Mouse (Mus musculus) liver, embryonic 11.5 days (tissue): Measurements from ENCODE around the gene Gm49486. TPM values are rescaled to one million over a fixed set of nuclear protein-coding genes. Genes with fewer than 3 reads are reported as not detected.

Experiments
- ATAC-seq: fragments of 200-750 bp; cut with Nextera tagmentation; replicated peaks from 2 replicates; pipeline ENCODE4 v1.8.0; 2017; ENCODE audit warnings: moderate number of reproducible peaks, mild to moderate bottlenecking, moderate TSS enrichment, moderate library complexity; ENCODE audit not compliant: low FRiP score
- DNase-seq: peaks from one replicate; pipeline ENCODE4 v3.0.0-alpha.2; 2017; ENCODE audit warnings: low spot score
- H3K27ac ChIP-seq: fragments of 300-500 bp; sonication (generic); 2 replicates; pipeline ENCODE4 v1.5.1; 2014; ENCODE audit warnings: mild to moderate bottlenecking, low read depth, low read length, control low read depth
- H3K27me3 ChIP-seq: fragments of 300-500 bp; sonication (generic); replicated peaks from 2 replicates; pipeline ENCODE4 v1.6.1; 2014; ENCODE audit warnings: low read length, mixed read lengths; ENCODE audit not compliant: control insufficient read depth, insufficient read depth
- H3K36me3 ChIP-seq: fragments of 300-500 bp; sonication (generic); 2 replicates; pipeline ENCODE4 v1.6.1; 2014; ENCODE audit warnings: mild to moderate bottlenecking, low read length, moderate library complexity, mixed read lengths; ENCODE audit not compliant: control insufficient read depth, insufficient read depth
- H3K4me1 ChIP-seq: fragments of 300-500 bp; sonication (generic); replicated peaks from 2 replicates; pipeline ENCODE4 v1.6.1; 2014; ENCODE audit warnings: low read length, mixed read lengths; ENCODE audit not compliant: control insufficient read depth, insufficient read depth
- H3K4me2 ChIP-seq: fragments of 300-500 bp; sonication (generic); 2 replicates; pipeline ENCODE4 v1.6.1; 2014; ENCODE audit warnings: mild to moderate bottlenecking, control low read depth, moderate library complexity
- H3K4me3 ChIP-seq: fragments of 300-500 bp; sonication (generic); 2 replicates; pipeline ENCODE4 v1.5.1; 2014; ENCODE audit warnings: low read depth, low read length, control low read depth
- H3K9ac ChIP-seq: fragments of 300-500 bp; sonication (generic); 2 replicates; pipeline ENCODE4 v1.6.1; 2014; ENCODE audit warnings: low read depth, low read length, control low read depth
- H3K9me3 ChIP-seq: fragments of 300-500 bp; sonication (generic); 2 replicates; pipeline ENCODE4 v1.6.1; 2016; ENCODE audit warnings: low read length, inconsistent platforms, mixed read lengths; ENCODE audit not compliant: control insufficient read depth
- WGBS: fragments of 180-500 bp; shearing (Covaris S2); extraction: QIAGEN DNeasy Blood & Tissue Kit; methylation state at CpG from one replicate; pipeline ENCODE4 v1.1.7; 2014; 5-methylcytosine and 5-hydroxymethylcytosine counted together
- polyA plus RNA-seq: library from polyadenylated mRNA; unstranded; fragments of >200 nt; fragmentation: Nextera tagmentation; extraction: Ambion mirVana; gene quantifications from 2 replicates; pipeline ENCODE4 v1.2.1, GENCODE M21; 2014

The Gm49486 gene
- polyA plus RNA-seq, 1 experiment from 2014 or later = 0.10 TPM

DNA sequence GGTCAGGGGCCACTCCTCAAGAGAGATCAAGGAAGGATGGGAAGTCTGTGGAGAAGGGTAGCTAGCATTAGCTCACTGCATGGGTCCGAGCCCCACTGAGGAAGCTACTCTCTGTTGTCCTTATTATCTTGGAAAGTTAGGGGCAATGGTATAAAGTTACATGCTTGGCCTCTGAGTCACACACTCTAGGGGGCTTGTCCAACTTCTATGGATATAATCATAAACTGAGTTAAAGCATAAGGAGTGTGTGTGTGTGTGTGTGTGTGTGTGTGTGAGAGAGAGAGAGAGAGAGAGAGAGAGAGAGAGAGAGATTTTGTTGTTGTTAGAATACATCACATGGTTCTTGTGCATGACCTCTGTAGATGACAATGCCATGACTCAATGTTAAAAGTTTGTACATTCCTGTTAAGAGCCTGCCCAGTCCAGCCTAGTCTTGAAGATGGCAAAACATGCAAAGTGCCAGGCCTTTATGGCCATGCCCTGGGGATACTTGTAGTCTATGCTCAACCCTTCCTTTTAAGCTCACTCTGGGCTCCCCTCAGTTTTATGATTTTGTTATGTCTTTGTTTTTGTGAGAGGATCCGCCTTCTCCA is 70.5 kb downstream of the Gm49486 start:
- no peak for DNase-seq
- no peak for ATAC-seq
- H3K36me3 ChIP-seq = peaks cover 5% of the 10 kb centered on the region
- H3K9me3 ChIP-seq = no peaks in the 10 kb centered on the region
- no peak overlapping the region for H3K4me3 ChIP-seq
- no peak overlapping the region for H3K27ac ChIP-seq
- no peak overlapping the region for H3K9ac ChIP-seq
- H3K4me1 ChIP-seq = no peaks in the 10 kb centered on the region
- no peaks in the 10 kb centered on the region for H3K27me3 ChIP-seq
- WGBS = 89% methylated on average over 2 of the region's 2 CpGs
- no peak overlapping the region for H3K4me2 ChIP-seq

DNA sequence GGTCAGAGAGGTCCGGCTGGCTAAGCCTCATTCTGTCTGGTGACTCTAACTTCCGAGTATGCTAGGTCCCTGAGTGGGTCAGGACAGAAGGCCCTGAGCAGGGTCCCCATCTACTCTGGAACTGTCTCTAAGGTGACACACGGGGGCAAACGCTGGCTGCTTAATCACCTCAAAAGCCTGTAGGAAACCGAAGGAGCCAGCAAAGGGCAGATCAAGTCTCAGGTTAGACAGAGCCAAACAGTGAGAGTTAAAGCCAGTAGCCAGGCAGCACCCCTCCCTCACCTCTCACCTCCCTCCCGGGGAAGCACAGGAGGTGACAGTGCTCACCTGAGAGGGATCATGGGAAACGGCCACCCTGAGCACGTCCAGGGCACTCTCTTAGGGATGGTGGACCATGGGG is 74.5 kb downstream of the Gm49486 start:
- H3K4me3 ChIP-seq = no peak overlapping the region
- H3K4me2 ChIP-seq = no peak overlapping the region
- peaks cover 15% of the 10 kb centered on the region for H3K36me3 ChIP-seq
- H3K4me1 ChIP-seq = no peaks in the 10 kb centered on the region
- 86% methylated on average over 8 of the region's 8 CpGs for WGBS
- no peak overlapping the region for H3K27ac ChIP-seq
- H3K9ac ChIP-seq = no peak overlapping the region
- no peaks in the 10 kb centered on the region for H3K9me3 ChIP-seq
- DNase-seq (no peak), ATAC-seq (no peak)
- no peaks in the 10 kb centered on the region for H3K27me3 ChIP-seq

GRCm38 (mm10) chr15:79304832-79305231 is 75.6 kb downstream of the Gm49486 start:
- ATAC-seq (no peak), DNase-seq (no peak)
- H3K4me2 ChIP-seq = no peak overlapping the region

GRCm38 (mm10) chr15:79306043-79306637 is 76.9 kb downstream of the Gm49486 start:
- DNase-seq (no peak), ATAC-seq (no peak)
- H3K4me2 ChIP-seq = no peak overlapping the region
- H3K4me1 ChIP-seq = no peaks in the 10 kb centered on the region
- H3K4me3 ChIP-seq = no peak overlapping the region
- H3K27me3 ChIP-seq = no peaks in the 10 kb centered on the region
- H3K9ac ChIP-seq = no peak overlapping the region
- H3K36me3 ChIP-seq = peaks cover 15% of the 10 kb centered on the region
- 82% methylated on average over 23 of the region's 23 CpGs for WGBS
- no peaks in the 10 kb centered on the region for H3K9me3 ChIP-seq
- H3K27ac ChIP-seq = no peak overlapping the region

More at GRCm38 (mm10) chr15:79304832-79305231, 75.6 kb downstream of the Gm49486 start:
- 69% methylated on average over 5 of the region's 5 CpGs for WGBS
- H3K27me3 ChIP-seq = no peaks in the 10 kb centered on the region
- H3K4me3 ChIP-seq = no peak overlapping the region
- no peak overlapping the region for H3K9ac ChIP-seq
- H3K36me3 ChIP-seq = peaks cover 15% of the 10 kb centered on the region
- H3K9me3 ChIP-seq = no peaks in the 10 kb centered on the region
- H3K4me1 ChIP-seq = no peaks in the 10 kb centered on the region
- no peak overlapping the region for H3K27ac ChIP-seq

Other genes starting within 250 kb of the Gm49486 start
- 124 and 138 TPM in 2 replicates for gene H1f0, start 200.9 kb upstream of the Gm49486 start, polyA plus RNA-seq
- 0.22 and 0.34 TPM in 2 replicates for gene Galr3, start 187.5 kb upstream of the Gm49486 start, polyA plus RNA-seq
- gene Ankrd54, start 166.5 kb upstream of the Gm49486 start, polyA plus RNA-seq = 57.2 and 61.5 TPM in 2 replicates
- gene Eif3l, start 154.2 kb upstream of the Gm49486 start, polyA plus RNA-seq = 257 and 291 TPM in 2 replicates
- gene Micall1, start 120.5 kb upstream of the Gm49486 start, polyA plus RNA-seq = 4.1 and 5.7 TPM in 2 replicates
- gene Polr2f, start 88.4 kb upstream of the Gm49486 start, polyA plus RNA-seq = 432 and 463 TPM in 2 replicates
- gene 1700088E04Rik, start 88.1 kb upstream of the Gm49486 start, polyA plus RNA-seq = 1.8 and 2.2 TPM in 2 replicates
- 0.81 and 0.84 TPM in 2 replicates for gene Sox10, start 64.2 kb upstream of the Gm49486 start, polyA plus RNA-seq
- gene Pick1, start 218 bp upstream of the Gm49486 start, polyA plus RNA-seq = 13.5 and 18.0 TPM in 2 replicates
- gene Slc16a8, start 25.4 kb downstream of the Gm49486 start, polyA plus RNA-seq = 0.12 TPM in 1 of 2 replicates, not detected in the other
- gene Baiap2l2, start 56.1 kb downstream of the Gm49486 start, polyA plus RNA-seq = 2.9 and 4.6 TPM in 2 replicates
- gene Pla2g6, start 99.0 kb downstream of the Gm49486 start, polyA plus RNA-seq = 27.7 and 28.1 TPM in 2 replicates
- gene Maff, start 117.2 kb downstream of the Gm49486 start, polyA plus RNA-seq = 3.1 and 3.5 TPM in 2 replicates
- gene Tmem184b, start 174.2 kb downstream of the Gm49486 start, polyA plus RNA-seq = 36.4 and 38.8 TPM in 2 replicates
- 39.2 and 42.5 TPM in 2 replicates for gene Csnk1e, start 226.2 kb downstream of the Gm49486 start, polyA plus RNA-seq